Mouse (Mus musculus) MEL (cell line): ENCODE results near the gene Cacnb3. TPM values are rescaled to one million over a fixed set of nuclear protein-coding genes. Genes with fewer than 3 reads are reported as not detected.
A peak's percentile ranks its signal among the peaks of the same experiment; 100 is the strongest.

ENCODE experiments used
- DNase-seq: peaks from one replicate; pipeline ENCODE4 v3.0.0; 2011; ENCODE audit warnings: low read depth, low spot score
- H3K27ac ChIP-seq: 2 replicates; pipeline ENCODE4 v1.5.1; 2012; ENCODE audit warnings: low read depth, mild to moderate bottlenecking, control low read depth, low read length, moderate library complexity; ENCODE audit not compliant: control insufficient read depth
- H3K27me3 ChIP-seq, 2 experiments: fragments of 150-350 bp in 1 of 2; sonication (generic) in 1 of 2; 2 replicates each; pipeline ENCODE4 v1.6.1; 2012; ENCODE audit warnings: low read length in 2 of 2, mild to moderate bottlenecking in 2 of 2, improper control_type of control experiment in 1 of 2, moderate library complexity in 1 of 2; ENCODE audit not compliant: insufficient read depth in 2 of 2, control insufficient read depth in 1 of 2
- H3K36me3 ChIP-seq, 2 experiments: 2 replicates each; pipeline ENCODE4 v1.6.1; 2012 to 2014; ENCODE audit warnings: low read length in 2 of 2, improper control_type of control experiment in 1 of 2, inconsistent platforms in 1 of 2, mild to moderate bottlenecking in 1 of 2; ENCODE audit not compliant: insufficient read depth in 2 of 2, control insufficient read depth in 1 of 2
- H3K4me1 ChIP-seq, 2 experiments: fragments of 150-350 bp in 1 of 2; sonication (generic) in 1 of 2; 2 replicates each; pipeline ENCODE4 v1.6.1; 2012; ENCODE audit warnings: low read length in 2 of 2, improper control_type of control experiment in 1 of 2, mild to moderate bottlenecking in 1 of 2; ENCODE audit not compliant: insufficient read depth in 2 of 2, control insufficient read depth in 1 of 2
- H3K4me3 ChIP-seq, 2 experiments: fragments of 150-350 bp in 1 of 2; sonication (generic) in 1 of 2; 2 replicates each; pipeline ENCODE4 v1.5.1; 2012; ENCODE audit warnings: low read depth in 2 of 2, low read length in 2 of 2, mild to moderate bottlenecking in 2 of 2, moderate library complexity in 2 of 2, control low read depth in 1 of 2, improper control_type of control experiment in 1 of 2; ENCODE audit not compliant: control insufficient read depth in 1 of 2, insufficient read depth in 1 of 2
- H3K79me2 ChIP-seq: 2 replicates; pipeline ENCODE4 v1.6.1; 2012; ENCODE audit warnings: mild to moderate bottlenecking, low read length, moderate library complexity; ENCODE audit not compliant: control insufficient read depth, poor library complexity, insufficient read depth
- H3K9ac ChIP-seq: 2 replicates; pipeline ENCODE4 v1.6.1; 2012; ENCODE audit warnings: low read depth, mild to moderate bottlenecking, control low read depth, low read length, moderate library complexity; ENCODE audit not compliant: control insufficient read depth, poor library complexity, severe bottlenecking
- H3K9me3 ChIP-seq: fragments of 150-350 bp; sonication (generic); replicated peaks from 2 replicates; pipeline ENCODE4 v1.6.1; 2012; ENCODE audit warnings: mild to moderate bottlenecking, low read length, improper control_type of control experiment, moderate library complexity; ENCODE audit not compliant: insufficient read depth
- CHD1 ChIP-seq: IDR thresholded peaks from 2 replicates; pipeline ENCODE4 v1.6.1; 2012; ENCODE audit warnings: low read depth, mild to moderate bottlenecking, inconsistent platforms, low read length, improper control_type of control experiment
- EP300 ChIP-seq, 2 experiments: IDR thresholded peaks; 2 replicates each; pipeline ENCODE4 v1.6.1; 2011; ENCODE audit warnings: improper control_type of control experiment in 2 of 2, low read length in 2 of 2, low read depth in 1 of 2, mild to moderate bottlenecking in 1 of 2
- ETS1 ChIP-seq: IDR thresholded peaks from 2 replicates; pipeline ENCODE4 v1.6.1; 2012; ENCODE audit warnings: low read depth, mild to moderate bottlenecking, inconsistent platforms, low read length, improper control_type of control experiment, moderate library complexity
- HCFC1 ChIP-seq: IDR thresholded peaks from 2 replicates; pipeline ENCODE4 v1.6.1; 2012; ENCODE audit warnings: low read depth, mild to moderate bottlenecking, inconsistent platforms, low read length, improper control_type of control experiment, moderate library complexity
- KAT2A ChIP-seq: conservative IDR thresholded peaks from 2 replicates; pipeline ENCODE4 v1.6.1; 2012; ENCODE audit warnings: low read depth, low read length, improper control_type of control experiment, inconsistent platforms
- MAFK ChIP-seq: IDR thresholded peaks from 2 replicates; pipeline ENCODE4 v1.6.1; 2011; ENCODE audit warnings: low read depth, mild to moderate bottlenecking, low read length, improper control_type of control experiment, borderline replicate concordance
- MAX ChIP-seq: IDR thresholded peaks from 2 replicates; pipeline ENCODE4 v1.6.1; 2011; ENCODE audit warnings: low read length, improper control_type of control experiment
- MEF2A ChIP-seq: IDR thresholded peaks from 2 replicates; pipeline ENCODE4 v1.6.1; 2014; ENCODE audit warnings: low read depth, mild to moderate bottlenecking, inconsistent platforms, low read length, improper control_type of control experiment; ENCODE audit not compliant: poor library complexity, insufficient replicate concordance, severe bottlenecking; ENCODE audit errors: extremely low read depth
- MXI1 ChIP-seq: IDR thresholded peaks from 2 replicates; pipeline ENCODE4 v1.6.1; 2011; ENCODE audit warnings: mild to moderate bottlenecking, low read depth, low read length, improper control_type of control experiment
- NELFE ChIP-seq: IDR thresholded peaks from 2 replicates; pipeline ENCODE4 v1.6.1; 2011; ENCODE audit warnings: low read depth, low read length, improper control_type of control experiment
- NRF1 ChIP-seq: IDR thresholded peaks from 2 replicates; pipeline ENCODE4 v1.6.1; 2014; ENCODE audit warnings: low read depth, mild to moderate bottlenecking, inconsistent platforms, low read length, improper control_type of control experiment, moderate library complexity; ENCODE audit not compliant: poor library complexity, insufficient read depth, severe bottlenecking
- POLR2A ChIP-seq, 2 experiments: IDR thresholded peaks; 2 replicates each; pipeline ENCODE4 v1.6.1; 2011 to 2012; ENCODE audit warnings: low read length in 2 of 2, mild to moderate bottlenecking in 2 of 2, control low read depth in 1 of 2, improper control_type of control experiment in 1 of 2, low read depth in 1 of 2, moderate library complexity in 1 of 2; ENCODE audit not compliant: control insufficient read depth in 1 of 2, insufficient read depth in 1 of 2, poor library complexity in 1 of 2
- POLR2AphosphoS5 ChIP-seq: IDR thresholded peaks from 2 replicates; pipeline ENCODE4 v1.6.1; 2012; ENCODE audit warnings: low read depth, borderline replicate concordance, mild to moderate bottlenecking, inconsistent platforms, low read length, moderate library complexity, mixed read lengths
- TBP ChIP-seq: IDR thresholded peaks from 2 replicates; pipeline ENCODE4 v1.8.0; 2011; ENCODE audit warnings: low read depth, low read length, improper control_type of control experiment
- TCF12 ChIP-seq: IDR thresholded peaks from 2 replicates; pipeline ENCODE4 v1.6.1; 2014; ENCODE audit warnings: low read depth, mild to moderate bottlenecking, inconsistent platforms, low read length, improper control_type of control experiment, moderate library complexity
- USF1 ChIP-seq: IDR thresholded peaks from 2 replicates; pipeline ENCODE4 v1.6.1; 2014; ENCODE audit warnings: low read depth, mild to moderate bottlenecking, inconsistent platforms, low read length, improper control_type of control experiment, moderate library complexity
- ZC3H11A ChIP-seq: IDR thresholded peaks from 2 replicates; pipeline ENCODE4 v1.6.1; 2012; ENCODE audit warnings: low read depth, mild to moderate bottlenecking, inconsistent platforms, low read length, improper control_type of control experiment
- ZKSCAN1 ChIP-seq: IDR thresholded peaks from 2 replicates; pipeline ENCODE4 v1.6.1; 2012; ENCODE audit warnings: low read depth, mild to moderate bottlenecking, inconsistent platforms, low read length, improper control_type of control experiment, moderate library complexity
- ZNF384 ChIP-seq: IDR thresholded peaks from 2 replicates; pipeline ENCODE4 v1.6.1; 2012; ENCODE audit warnings: low read depth, mild to moderate bottlenecking, inconsistent platforms, low read length, improper control_type of control experiment
- polyA plus RNA-seq, 2 experiments: library from polyadenylated mRNA; stranded (reverse) in 1 of 2; unstranded in 1 of 2; fragments of >175 nt in 1 of 2; fragments of >200 nt in 1 of 2; gene quantifications; 2 replicates each; pipeline versions ENCODE4 v1.2.1 to v1.2.4; 2012; ENCODE audit warnings: low replicate concordance in 2 of 2, low read depth in 1 of 2; ENCODE audit not compliant: insufficient read length in 2 of 2, insufficient read depth in 1 of 2, missing spikeins in 1 of 2
- total RNA-seq: library from RNA; depleted of rRNA; stranded (reverse); fragments of 300-350 nt; gene quantifications from 2 replicates; pipeline ENCODE4 v1.2.3, GENCODE M21; 2012

Cacnb3 gene
- total and polyA plus RNA-seq, 3 experiments: 1.4 to 8.5 TPM; not detected in 1

DNA sequence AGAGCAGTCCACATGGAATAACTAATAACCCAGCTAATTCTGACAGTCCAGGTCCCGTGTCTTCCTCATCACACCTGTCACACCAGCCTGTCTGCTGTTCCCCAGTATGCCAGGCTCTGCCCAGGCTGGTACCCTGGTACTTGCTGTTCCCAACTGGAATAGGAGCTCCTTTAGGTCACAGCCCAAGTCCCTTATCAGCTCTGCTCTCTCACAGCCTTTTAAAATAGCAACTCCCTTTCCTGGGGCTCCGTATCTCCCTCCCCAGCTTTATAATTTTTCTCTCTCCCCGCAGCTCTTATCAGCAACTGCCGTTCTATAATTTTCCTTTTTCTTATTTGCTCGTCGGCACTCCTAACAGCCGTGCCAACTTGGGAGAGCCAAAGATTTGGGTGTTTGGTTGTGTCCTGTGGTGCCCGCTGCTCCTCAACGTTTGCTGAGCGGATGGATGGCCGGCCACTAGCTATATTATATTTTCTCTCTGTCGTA, 24.5 kb upstream of the Cacnb3 start (continued):
- 0 out of 2 replicates have a peak, but pooled peaks have one; percentile 17 for TF ChIP-seq ZNF384
- TF ChIP-seq TBP: peak; percentile 87
- peak; percentile 97 for TF ChIP-seq MEF2A
- peak; percentile 100 for TF ChIP-seq EP300 (IDR thresholded peaks at IDR 0.05; ENCODE audit: low read depth in 1 of 2, low read length in 2 of 2)
- peak; percentile 70 for TF ChIP-seq HCFC1
- TF ChIP-seq NRF1: no peak
- TF ChIP-seq USF1: no peak
- TF ChIP-seq MXI1: peak; percentile 61
- no peak for TF ChIP-seq ZC3H11A
- TF ChIP-seq CHD1: peak; percentile 90
- peak; percentile 75; the same call in 1 of the 2 replicates for TF ChIP-seq POLR2AphosphoS5
- TF ChIP-seq MAFK: peak; percentile 77; the same call in 1 of the 2 replicates
- no peak for TF ChIP-seq MAX
- TF ChIP-seq ZKSCAN1: no peak
- peak; percentile 99 for TF ChIP-seq TCF12
- peak in 1 of 2 experiments; percentile 82; a peak in 2 of 4 replicates for TF ChIP-seq POLR2A (IDR thresholded peaks at IDR 0.05; ENCODE audit: control insufficient read depth in 1 of 2, insufficient read depth in 1 of 2, low read depth in 1 of 2, low read length in 2 of 2, poor library complexity in 1 of 2)

DNA sequence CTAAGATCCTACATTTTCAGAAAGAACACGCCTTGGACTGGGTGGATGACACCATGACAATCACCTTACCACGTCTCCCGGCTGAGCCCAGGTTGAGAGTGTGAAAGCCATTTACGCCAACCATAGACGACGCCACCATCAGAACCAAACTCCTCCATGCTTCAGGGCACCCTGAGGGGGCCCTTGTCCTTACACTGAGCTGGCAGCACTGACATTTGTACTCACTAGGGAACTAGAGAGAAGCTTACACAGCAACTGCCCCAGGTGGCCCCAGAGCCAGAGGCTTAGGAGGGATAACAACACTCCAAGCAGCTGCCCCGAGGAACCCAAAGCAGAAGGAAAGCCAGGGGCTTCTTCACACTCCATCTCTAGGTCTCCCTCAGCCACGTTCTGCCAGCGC, 23.9 kb upstream of the Cacnb3 start:
- H3K27me3 ChIP-seq: no peaks in the 10 kb centered on the region
- peak; percentile 27; the same call in 1 of the 2 replicates for TF ChIP-seq ETS1
- TF ChIP-seq HCFC1: no peak
- no peak for TF ChIP-seq POLR2AphosphoS5
- no peak for TF ChIP-seq KAT2A
- TF ChIP-seq NELFE: no peak
- TF ChIP-seq, all 39 proteins: peak for 1
- peak; percentile 73 for DNase-seq
- Histone ChIP-seq H3K4me3 (peak overlapping the region; percentile 81 to 98), H3K27ac (peak overlapping the region; percentile 91), H3K36me3 (peaks cover 2 to 53% of the 10 kb centered on the region in 2 experiments; a peak in 3 of 4 replicates), H3K4me1 (peaks cover 30 to 70% of the 10 kb centered on the region in 2 experiments), H3K9me3 (no peaks in the 10 kb centered on the region), H3K9ac (peak overlapping the region; percentile 85), H3K79me2 (peaks cover 68% of the 10 kb centered on the region)
